Mouse (Mus musculus) ES-E14 (cell line): ENCODE measurements around the gene Pold3. TPM values are rescaled to one million over a fixed set of nuclear protein-coding genes. Genes with fewer than 3 reads are reported as not detected.

Source experiments
- DNase-seq: peaks from one replicate; pipeline ENCODE4 v3.0.0-alpha.2; 2013; ENCODE audit warnings: low read depth, low spot score
- H3K27ac ChIP-seq: 2 replicates; pipeline ENCODE4 v1.5.1; 2012; ENCODE audit warnings: low read depth, mild to moderate bottlenecking, low read length, moderate library complexity, mixed read lengths; ENCODE audit not compliant: poor library complexity, insufficient read depth, severe bottlenecking
- H3K36me3 ChIP-seq: 2 replicates; pipeline ENCODE4 v1.6.1; 2012; ENCODE audit warnings: mild to moderate bottlenecking, low read length, moderate library complexity, mixed read lengths; ENCODE audit not compliant: control insufficient read depth, poor library complexity, insufficient read depth, severe bottlenecking
- H3K4me1 ChIP-seq, 2 experiments: fragments of 150-350 bp in 1 of 2; sonication (generic) in 1 of 2; 2 replicates each; pipeline ENCODE4 v1.6.1; 2012; ENCODE audit warnings: low read length in 2 of 2, mild to moderate bottlenecking in 1 of 2, mixed read lengths in 1 of 2; ENCODE audit not compliant: control insufficient read depth in 2 of 2, insufficient read depth in 2 of 2, poor library complexity in 1 of 2
- H3K4me3 ChIP-seq, 2 experiments: fragments of 150-350 bp in 1 of 2; sonication (generic) in 1 of 2; 2 replicates each; pipeline ENCODE4 v1.5.1; 2012; ENCODE audit warnings: low read length in 2 of 2, low read depth in 1 of 2, mild to moderate bottlenecking in 1 of 2, mixed read lengths in 1 of 2; ENCODE audit not compliant: insufficient read depth in 1 of 2, poor library complexity in 1 of 2, severe bottlenecking in 1 of 2
- H3K9ac ChIP-seq: 2 replicates; pipeline ENCODE4 v1.6.1; 2012; ENCODE audit warnings: low read depth, mild to moderate bottlenecking, low read length, mixed read lengths; ENCODE audit not compliant: poor library complexity, insufficient read depth, severe bottlenecking
- H3K9me3 ChIP-seq: fragments of 150-350 bp; sonication (generic); 2 replicates; pipeline ENCODE4 v1.6.1; 2012; ENCODE audit warnings: low read depth, mild to moderate bottlenecking, low read length; ENCODE audit not compliant: control insufficient read depth, insufficient read depth
- CHD2 ChIP-seq: IDR thresholded peaks from 2 replicates; pipeline ENCODE4 v1.6.1; 2014; ENCODE audit warnings: mild to moderate bottlenecking, low read depth, low read length, inconsistent platforms
- HCFC1 ChIP-seq: IDR thresholded peaks from 2 replicates; pipeline ENCODE4 v1.6.1; 2012; ENCODE audit warnings: low read length, inconsistent platforms, borderline replicate concordance; ENCODE audit not compliant: insufficient read depth
- MAFK ChIP-seq: IDR thresholded peaks from 2 replicates; pipeline ENCODE4 v1.6.1; 2014; ENCODE audit warnings: mild to moderate bottlenecking, low read depth, low read length, inconsistent platforms; ENCODE audit not compliant: insufficient read depth
- ZC3H11A ChIP-seq: IDR thresholded peaks from 2 replicates; pipeline ENCODE4 v1.6.1; 2012; ENCODE audit warnings: low read depth, mild to moderate bottlenecking, inconsistent platforms, low read length, borderline replicate concordance
- ZNF384 ChIP-seq: IDR thresholded peaks from 2 replicates; pipeline ENCODE4 v1.6.1; 2012; ENCODE audit warnings: low read depth, low read length, inconsistent platforms
- in situ Hi-C, 2 experiments: fragments of 600-800 bp; cut with MboI; formaldehyde crosslinking; loops; one replicate each; pipeline ENCODE4 v1.15.1; 2025; ENCODE audit warnings: low sequenced_read_pairs in 2 of 2, inconsistent platforms in 1 of 2; ENCODE audit not compliant: unreplicated experiment in 2 of 2
- total RNA-seq: library from RNA; depleted of rRNA; stranded (reverse); fragments of 300-350 nt; gene quantifications from 2 replicates; pipeline ENCODE4 v1.2.3, GENCODE M21; 2012

Gene Pold3
- total RNA-seq, 1 experiment: 42.5 TPM

DNA sequence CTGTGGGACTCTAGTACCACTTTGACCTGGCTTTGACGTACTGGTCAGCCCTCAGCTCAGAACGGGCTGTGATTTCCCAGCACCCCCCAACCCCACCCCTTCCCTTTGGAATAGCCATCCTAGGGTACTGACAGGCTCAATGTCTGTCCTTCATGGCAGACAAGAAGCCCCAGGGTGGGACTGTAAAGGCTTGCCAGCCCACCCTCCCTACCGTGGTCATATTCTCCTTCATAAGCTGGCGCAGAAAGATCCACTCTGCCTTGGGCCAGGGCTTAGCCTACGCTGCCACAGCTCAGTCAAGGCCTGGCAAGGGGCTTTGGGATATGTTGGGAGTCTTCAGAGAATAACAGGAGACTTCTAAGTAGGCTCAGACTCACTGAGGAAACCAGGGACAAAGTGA lies 78.3 kb downstream of the Pold3 start:
- no peak overlapping the region for H3K27ac ChIP-seq
- no peak overlapping the region for H3K4me3 ChIP-seq
- no peak for DNase-seq
- no peaks in the 10 kb centered on the region for H3K36me3 ChIP-seq
- H3K9me3 ChIP-seq: no peaks in the 10 kb centered on the region
- H3K9ac ChIP-seq: no peak overlapping the region
- no peak for TF ChIP-seq MAFK
- TF ChIP-seq ZNF384: no peak
- TF ChIP-seq CHD2: no peak
- TF ChIP-seq ZC3H11A: no peak
- no peak for TF ChIP-seq HCFC1
- no peaks in the 10 kb centered on the region for H3K4me1 ChIP-seq
- in situ Hi-C loops: no loop called here

DNA sequence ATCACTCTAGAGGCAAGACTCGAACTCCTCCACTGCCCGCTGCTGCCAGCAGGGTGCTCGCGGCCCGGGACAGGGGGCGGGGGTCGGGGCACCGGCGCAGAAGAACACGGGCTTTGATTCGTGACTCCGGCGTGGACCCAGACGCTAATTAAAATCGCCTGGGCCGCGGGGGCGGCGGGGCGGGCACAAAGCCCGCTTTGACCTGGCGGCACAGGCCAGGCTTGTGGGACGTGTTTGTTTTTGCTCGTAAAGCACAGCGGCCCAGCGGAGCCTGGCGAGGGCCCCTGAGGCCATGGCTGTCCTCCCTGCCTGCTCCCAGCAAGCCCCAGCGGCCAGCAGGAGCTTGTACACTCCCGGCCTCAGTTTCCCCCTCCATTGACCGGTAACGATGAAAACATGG lies 79.2 kb downstream of the Pold3 start:
- H3K4me1 ChIP-seq: no peaks in the 10 kb centered on the region
- no peaks in the 10 kb centered on the region for H3K9me3 ChIP-seq
- DNase-seq: no peak
- H3K36me3 ChIP-seq: no peaks in the 10 kb centered on the region
- in situ Hi-C loops: no loop called here
- H3K9ac ChIP-seq: peak overlapping the region; percentile 21; the same call in 1 of the 2 replicates
- no peak overlapping the region for H3K27ac ChIP-seq
- peak overlapping the region; percentile 46 to 52; a peak in 3 of 4 replicates for H3K4me3 ChIP-seq
- TF ChIP-seq CHD2 (no peak), HCFC1 (no peak), MAFK (no peak), ZC3H11A (no peak), ZNF384 (no peak)

DNA sequence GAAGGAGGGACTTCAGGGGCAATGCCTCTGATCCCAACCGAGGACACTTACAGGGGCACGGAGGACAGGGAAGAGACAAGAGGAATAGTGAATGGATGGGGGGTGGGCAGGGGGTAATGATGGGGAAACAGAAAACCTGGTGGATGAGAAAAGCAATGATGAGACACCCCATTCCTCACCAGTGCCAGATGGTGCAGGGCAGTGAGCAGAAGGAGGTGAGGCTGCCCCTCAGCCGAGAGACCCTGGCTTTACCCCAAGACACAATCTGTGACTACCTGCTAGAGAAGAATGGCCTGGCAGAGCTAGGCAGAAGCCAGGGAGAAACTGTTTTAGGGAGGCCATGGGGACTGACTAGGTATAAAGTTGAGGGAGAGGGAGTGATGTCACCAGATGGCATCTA lies 84.9 kb downstream of the Pold3 start:
- no peak for DNase-seq
- Histone ChIP-seq H3K9ac (no peak overlapping the region), H3K4me1 (no peaks in the 10 kb centered on the region), H3K9me3 (no peaks in the 10 kb centered on the region), H3K27ac (no peak overlapping the region), H3K36me3 (no peaks in the 10 kb centered on the region), H3K4me3 (no peak overlapping the region)
- no peak for TF ChIP-seq MAFK
- TF ChIP-seq CHD2: no peak
- TF ChIP-seq ZNF384: no peak
- TF ChIP-seq HCFC1: no peak
- TF ChIP-seq ZC3H11A: no peak
- in situ Hi-C loops: no loop called here

- no peak for TF ChIP-seq ZC3H11A
- TF ChIP-seq MAFK: no peak
- TF ChIP-seq HCFC1: no peak
- TF ChIP-seq CHD2: no peak
- TF ChIP-seq ZNF384: no peak
- Histone ChIP-seq H3K9me3 (no peaks in the 10 kb centered on the region), H3K36me3 (no peaks in the 10 kb centered on the region), H3K9ac (no peak overlapping the region), H3K27ac (no peak overlapping the region), H3K4me1 (no peaks in the 10 kb centered on the region), H3K4me3 (no peak overlapping the region)
- in situ Hi-C loops: no loop called here
- DNase-seq: no peak
Observed at GRCm38 (mm10) chr7:100036050-100036449, 85.3 kb downstream of the Pold3 start.

GRCm38 (mm10) chr7:100034815-100035463 lies 86.4 kb downstream of the Pold3 start:
- Histone ChIP-seq H3K4me3 (no peak overlapping the region), H3K9me3 (no peaks in the 10 kb centered on the region), H3K4me1 (no peaks in the 10 kb centered on the region), H3K9ac (no peak overlapping the region), H3K36me3 (no peaks in the 10 kb centered on the region), H3K27ac (no peak overlapping the region)
- DNase-seq: no peak
- TF ChIP-seq ZNF384 (no peak), HCFC1 (no peak), CHD2 (no peak), MAFK (no peak), ZC3H11A (no peak)
- in situ Hi-C loops: no loop called here
